Mouse (Mus musculus) adipocyte (in vitro differentiated cells): Measurements from ENCODE around the gene Tbc1d5.
"Not testable (repeated sequence)": the region's sequence is repeated elsewhere in the genome, so short reads cannot be mapped to it uniquely, and the experiment has no call there.

Source experiments
- DNase-seq: peaks from one replicate; pipeline ENCODE4 v3.0.0-alpha.2; 2016; ENCODE audit warnings: low spot score

Gene Tbc1d5

GRCm38 (mm10) chr17:50750874-50751273 lies 428.3 kb downstream of the Tbc1d5 start:
- DNase-seq: no peak

DNA sequence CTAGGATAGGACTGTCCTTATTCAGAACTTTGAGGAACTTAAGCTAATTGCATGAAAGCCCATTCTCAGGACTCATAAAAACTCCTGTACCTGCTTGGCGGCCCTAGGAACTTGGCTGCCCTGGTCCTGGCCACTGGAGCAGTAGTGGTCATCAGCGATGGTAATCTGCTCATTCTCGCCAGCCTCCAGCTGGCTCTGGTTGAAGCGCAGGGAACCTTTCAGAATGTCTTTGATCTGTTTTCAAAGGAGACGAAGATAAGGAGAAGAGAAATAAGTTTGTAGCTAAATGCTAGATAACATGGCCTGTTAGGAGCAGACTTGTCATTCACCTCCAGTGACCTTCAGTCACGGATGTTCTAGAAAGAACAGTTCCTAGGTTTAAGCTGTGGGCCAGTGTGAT lies 437.8 kb downstream of the Tbc1d5 start:
- no peak for DNase-seq

GRCm38 (mm10) chr17:50740804-50741203 lies 438.3 kb downstream of the Tbc1d5 start:
- no peak for DNase-seq

GRCm38 (mm10) chr17:50738476-50738875 lies 440.7 kb downstream of the Tbc1d5 start:
- no peak for DNase-seq

DNA sequence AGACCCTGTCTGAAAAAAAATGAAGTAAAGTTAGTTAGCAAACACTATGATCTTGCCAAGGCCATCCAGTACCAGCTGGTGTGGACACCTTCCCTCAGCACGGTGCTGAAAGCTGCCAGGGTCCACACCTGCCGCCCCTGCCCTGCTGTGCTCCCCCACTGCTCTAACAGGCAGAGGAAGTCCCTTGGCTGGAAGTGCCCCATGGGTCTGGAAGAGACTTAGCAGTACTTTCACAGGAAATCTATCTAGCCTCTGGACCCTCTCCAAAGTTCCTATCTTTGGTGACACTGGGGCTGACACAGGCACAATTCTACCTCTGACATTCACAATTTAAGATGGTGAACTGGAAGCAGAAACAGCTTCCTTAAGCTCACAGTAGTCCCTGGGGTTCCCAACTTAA lies 442.1 kb downstream of the Tbc1d5 start:
- no peak for DNase-seq

DNA sequence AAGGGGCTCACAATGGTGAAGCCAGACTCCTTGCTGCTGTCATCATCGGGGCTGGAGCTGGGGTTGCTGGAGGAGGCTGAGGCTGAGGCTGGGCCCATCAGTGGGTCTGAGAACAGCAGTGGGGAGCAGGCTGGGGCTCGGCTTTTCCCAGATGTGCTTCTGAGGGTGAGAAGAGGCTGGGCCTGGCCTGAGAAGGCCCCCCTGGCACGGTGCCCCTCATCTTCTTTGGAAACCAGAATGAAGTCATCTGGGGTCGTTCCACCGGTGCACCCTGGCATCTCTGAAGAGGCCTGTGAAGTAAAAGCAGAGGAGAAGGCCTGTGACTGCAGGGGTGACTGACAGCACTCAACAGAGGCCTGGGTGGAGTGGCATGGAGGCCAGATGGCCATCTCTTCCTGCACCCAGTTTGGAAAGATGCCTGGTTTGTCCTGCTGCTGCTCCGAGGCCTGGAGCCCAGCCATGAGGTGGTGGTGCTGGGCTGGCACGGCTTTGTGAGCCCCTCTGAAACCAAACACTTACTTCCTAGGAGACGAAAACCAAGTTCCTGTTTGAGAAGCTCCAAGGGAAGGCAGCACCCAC lies 443.1 kb downstream of the Tbc1d5 start:
- DNase-seq: peak; percentile 31

- peak; percentile 57 for DNase-seq
Measured at GRCm38 (mm10) chr17:50735382-50735954, 443.7 kb downstream of the Tbc1d5 start.

DNA sequence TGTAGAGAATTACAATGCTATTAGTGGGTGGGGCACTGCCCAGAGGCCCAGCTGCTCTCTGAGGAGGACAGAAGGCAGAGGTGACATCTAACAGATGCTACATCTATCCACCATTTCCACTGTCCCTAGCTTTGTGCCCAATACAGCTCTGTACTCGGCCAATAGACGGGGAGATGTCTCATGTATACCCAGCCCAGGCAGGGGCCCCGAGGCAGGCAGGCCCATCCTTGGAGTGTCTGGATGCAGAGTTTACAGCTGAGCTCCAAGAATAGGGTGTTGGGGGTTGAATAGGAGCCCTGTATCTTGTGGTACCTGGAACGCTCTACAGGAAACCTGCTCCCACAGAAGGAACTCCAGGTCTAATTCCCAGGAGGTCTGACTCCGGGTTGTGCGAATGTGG lies 444.4 kb downstream of the Tbc1d5 start:
- DNase-seq: no peak

DNA sequence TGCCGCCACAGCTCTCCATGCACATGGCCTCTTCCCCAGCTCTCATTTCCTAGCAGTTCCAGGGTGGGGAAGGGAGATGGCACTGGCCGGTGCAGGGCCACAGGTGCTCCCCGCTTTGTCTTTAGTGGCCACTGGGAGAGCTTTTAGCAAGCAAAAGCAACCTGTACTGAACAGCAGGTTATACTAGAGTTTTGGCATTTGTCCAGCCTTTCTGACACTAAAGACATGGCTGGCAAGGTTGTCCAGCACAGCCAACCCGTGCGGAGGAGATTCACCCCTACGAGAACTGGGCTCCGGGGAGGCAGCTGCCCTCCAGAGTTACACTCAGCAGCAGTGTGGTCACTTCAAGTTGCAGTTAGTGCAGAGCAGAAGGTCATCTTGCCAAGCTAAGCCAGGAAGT lies 445.8 kb downstream of the Tbc1d5 start:
- DNase-seq: no peak

- no peak for DNase-seq
Measured at GRCm38 (mm10) chr17:50731876-50732275, 447.3 kb downstream of the Tbc1d5 start.

DNA sequence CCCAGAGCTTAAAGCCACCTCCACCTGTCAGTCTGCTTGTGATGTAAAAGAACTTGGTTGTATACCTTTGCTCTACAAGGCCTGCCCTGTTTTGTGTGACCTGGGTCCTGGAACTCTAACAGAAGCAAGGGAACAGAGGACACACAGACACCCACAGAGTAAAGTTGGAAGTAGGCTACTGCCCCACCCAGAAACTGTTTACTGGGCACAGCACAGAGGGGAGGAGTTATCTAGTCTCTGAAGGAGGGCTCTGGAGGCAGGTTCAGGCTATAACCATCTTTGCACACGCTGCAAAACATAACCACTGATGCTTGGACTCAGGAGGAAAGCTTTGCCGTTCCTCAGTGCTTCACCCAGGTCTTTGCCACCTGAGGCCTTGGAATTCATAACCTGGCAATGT lies 448.3 kb downstream of the Tbc1d5 start:
- DNase-seq: no peak

DNA sequence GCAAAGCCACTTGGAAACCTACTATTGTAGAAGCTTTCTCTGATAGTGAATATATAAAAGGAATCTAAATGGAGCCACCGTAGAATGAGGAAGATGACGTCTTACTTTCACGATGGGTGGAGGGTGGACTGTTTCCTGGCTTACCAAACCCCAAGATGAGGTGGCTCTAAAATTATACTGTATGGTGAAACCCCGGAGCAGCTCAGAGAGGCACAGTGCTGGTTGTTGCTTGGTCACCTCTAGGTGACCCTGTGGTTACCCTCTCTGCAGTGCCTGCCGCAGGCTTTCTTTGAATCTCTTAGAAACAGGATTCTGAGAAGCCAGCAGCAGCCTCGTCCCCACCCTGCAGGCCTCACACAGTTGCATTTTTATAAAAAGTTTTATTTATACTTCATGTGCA lies 449.6 kb downstream of the Tbc1d5 start:
- DNase-seq: no peak

GRCm38 (mm10) chr17:50729031-50729430 lies 450.1 kb downstream of the Tbc1d5 start:
- no peak for DNase-seq

DNA sequence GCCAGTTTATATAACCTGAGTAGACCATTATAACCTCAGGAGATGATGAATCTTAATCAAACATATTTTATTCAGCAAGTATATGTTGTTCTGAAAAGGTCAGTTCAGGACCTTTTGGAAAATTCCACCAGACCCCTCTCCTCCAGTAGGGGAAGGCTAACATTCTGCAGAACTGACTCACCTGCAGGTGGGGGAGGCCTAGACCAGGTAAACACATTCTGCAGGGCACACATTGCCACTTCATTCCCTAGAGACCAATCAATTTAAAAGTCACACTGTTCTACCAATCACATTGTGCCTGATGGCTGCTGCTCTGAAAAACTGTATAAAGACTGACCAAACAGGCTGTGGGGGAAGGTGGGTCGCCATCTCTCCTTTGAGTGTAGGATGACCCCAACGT lies 452.9 kb downstream of the Tbc1d5 start:
- no peak for DNase-seq

GRCm38 (mm10) chr17:50724376-50724775 lies 454.8 kb downstream of the Tbc1d5 start:
- peak; percentile 48 for DNase-seq

- DNase-seq: no peak
Measured at GRCm38 (mm10) chr17:50717586-50717985, 461.6 kb downstream of the Tbc1d5 start.

- DNase-seq: no peak
Measured at GRCm38 (mm10) chr17:50710497-50711222, 468.5 kb downstream of the Tbc1d5 start.

DNA sequence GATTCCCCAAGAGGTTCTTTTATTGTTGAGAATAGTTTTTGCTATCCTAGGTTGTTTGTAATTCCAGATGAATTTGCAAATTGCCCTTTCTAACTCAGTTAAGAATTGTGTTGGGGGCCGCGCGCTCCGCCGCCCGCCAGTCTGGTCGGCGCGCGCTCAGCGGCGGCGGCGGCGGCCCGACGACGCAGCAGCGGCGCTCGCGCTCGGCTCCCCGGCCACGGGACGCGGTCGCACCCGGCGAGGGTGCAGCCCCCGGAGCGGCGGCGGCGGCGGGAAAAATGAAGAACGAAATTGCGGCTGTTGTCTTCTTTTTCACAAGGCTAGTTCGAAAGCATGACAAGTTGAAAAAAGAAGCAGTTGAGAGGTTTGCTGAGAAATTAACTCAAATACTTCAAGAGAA lies 480.7 kb downstream of the Tbc1d5 start:
- not testable (repeated sequence) for DNase-seq

DNA sequence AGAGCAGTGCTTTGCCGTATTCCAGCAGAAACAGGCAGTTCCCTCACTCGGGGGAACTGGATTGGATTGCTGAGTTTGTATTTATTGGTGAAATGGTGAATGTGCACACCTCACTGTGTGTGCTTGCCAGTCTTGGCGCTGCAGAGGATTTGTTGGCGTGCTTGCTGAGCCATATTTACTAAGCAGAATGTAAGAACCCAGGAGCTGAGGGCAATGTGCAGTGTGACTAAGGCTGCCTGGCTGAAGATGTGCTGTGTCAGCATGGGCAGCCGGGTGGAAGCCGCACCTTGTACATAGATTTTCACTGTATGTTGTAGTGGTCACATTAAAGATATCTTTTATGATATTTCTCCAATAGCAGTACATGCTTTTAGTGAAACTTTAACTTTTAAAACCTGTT lies 491.0 kb downstream of the Tbc1d5 start:
- DNase-seq: no peak

- no peak for DNase-seq
Measured at GRCm38 (mm10) chr17:50687670-50688069, 491.5 kb downstream of the Tbc1d5 start.

GRCm38 (mm10) chr17:50684960-50685645 lies 494.0 kb downstream of the Tbc1d5 start:
- no peak for DNase-seq
